Mouse (Mus musculus): ENCODE results near the gene Olfr772.
"Not testable (repeated sequence)": the region's sequence is repeated elsewhere in the genome, so short reads cannot be mapped to it uniquely, and the experiment has no call there.

Gene Olfr772

DNA sequence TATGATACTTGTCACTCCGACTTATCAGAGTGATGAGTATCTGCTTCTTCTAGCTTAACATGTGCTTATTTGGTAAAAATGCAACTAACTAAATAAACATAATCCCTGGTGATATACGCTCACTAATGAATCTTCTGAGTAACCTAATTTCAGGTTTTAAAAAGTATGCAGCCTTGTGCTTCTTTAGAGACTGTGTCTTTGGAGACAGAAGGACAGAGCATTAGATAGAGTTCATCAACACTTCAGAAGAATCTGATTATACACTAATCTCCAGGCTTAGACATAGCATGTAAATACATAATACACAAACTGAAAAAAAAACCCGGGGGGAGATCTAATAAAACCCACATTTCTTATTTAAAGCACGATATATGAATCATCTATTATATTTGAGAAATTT is at the start of gene Olfr772:
Olfr772 (minus strand) TSS at position 101 of the 400 bp plus-strand sequence.
- DNase-seq: not testable (repeated sequence)

DNA sequence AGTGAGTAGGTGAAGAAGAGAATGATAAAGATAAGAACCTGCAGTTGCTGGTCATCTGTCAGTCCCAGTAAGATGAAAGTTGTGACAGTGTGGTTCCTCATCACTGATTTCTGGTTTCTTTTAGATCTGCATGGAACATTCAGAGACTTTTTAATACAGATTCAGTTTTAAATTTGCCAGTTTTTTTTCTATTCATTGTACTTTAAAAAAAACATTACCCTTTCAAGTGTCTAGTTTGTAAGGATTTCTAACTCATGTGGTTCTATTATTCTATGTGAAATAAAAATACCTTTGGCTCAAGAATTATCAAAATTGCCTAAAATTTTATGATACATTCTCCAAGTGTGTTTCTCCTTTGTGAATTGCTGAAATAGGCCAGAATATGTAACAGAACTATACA is 9.6 kb upstream of the Olfr772 start, which contains the start of gene Olfr773:
Olfr773 (minus strand) TSS at position 101 of the 400 bp plus-strand sequence.
- DNase-seq: not testable (repeated sequence)

DNA sequence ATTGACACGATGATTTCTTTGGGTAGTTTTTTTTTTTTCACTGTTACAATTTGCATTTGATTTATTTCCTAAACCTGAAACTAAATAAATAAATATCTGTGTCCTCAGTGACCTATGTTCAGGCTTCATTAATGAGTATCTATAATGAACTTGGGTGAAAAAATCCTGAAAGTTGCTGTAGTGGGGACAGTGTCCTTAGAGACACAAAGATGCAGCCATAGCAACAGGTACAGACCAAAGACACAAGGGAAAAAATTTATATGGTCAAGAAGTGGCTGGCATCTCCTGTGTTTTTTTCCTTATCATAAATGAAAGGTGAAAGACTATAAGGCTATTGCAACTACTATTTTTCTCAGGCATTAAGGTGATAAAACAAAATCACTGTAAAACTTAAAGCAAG is 13.1 kb downstream of the Olfr772 start, which contains the start of gene Olfr771:
Olfr771 (minus strand) TSS at position 101 of the 400 bp plus-strand sequence.
- DNase-seq: no peak

DNA sequence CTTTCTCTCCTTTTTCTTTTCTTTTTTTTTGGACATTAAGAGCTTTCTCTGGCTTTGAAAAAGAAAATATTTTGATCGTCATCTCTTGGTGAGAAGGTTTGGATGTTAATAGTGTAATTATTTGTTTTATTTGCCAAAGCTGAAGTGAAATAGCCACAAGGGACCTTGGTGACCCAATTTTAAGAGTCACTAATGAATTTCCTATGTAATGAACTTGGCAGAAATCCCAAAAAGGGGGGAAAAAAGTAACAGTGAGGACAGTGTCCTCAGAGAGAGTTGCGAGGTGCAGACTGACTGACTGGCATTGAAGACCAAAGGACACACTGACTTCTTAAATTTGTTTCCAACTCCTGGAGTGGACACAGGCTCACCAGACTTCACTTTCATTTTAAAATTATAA is 38.8 kb downstream of the Olfr772 start, which contains the start of gene Olfr770:
Olfr770 (minus strand) TSS at position 101 of the 400 bp plus-strand sequence.
- DNase-seq: no peak

All from thymus, adult 18-20 months (tissue).